Mouse (Mus musculus) thymus, adult 2 months (tissue): ENCODE data around the gene Trpm8.

Source experiments
- CTCF ChIP-seq: fragments of 200-500 bp; IDR thresholded peaks from 2 replicates; pipeline ENCODE4 v1.5.1; 2012; ENCODE audit warnings: mild to moderate bottlenecking, control low read depth, low read length, moderate library complexity, borderline replicate concordance; ENCODE audit not compliant: control insufficient read depth, poor library complexity, insufficient read depth; ENCODE audit errors: extremely low read depth
- POLR2A ChIP-seq: fragments of 200-500 bp; IDR thresholded peaks from 2 replicates; pipeline ENCODE4 v1.6.1; 2012; ENCODE audit warnings: mild to moderate bottlenecking, low read length, control low read depth, moderate library complexity; ENCODE audit not compliant: control insufficient read depth, poor library complexity, insufficient read depth; ENCODE audit errors: extremely low read depth

DNA sequence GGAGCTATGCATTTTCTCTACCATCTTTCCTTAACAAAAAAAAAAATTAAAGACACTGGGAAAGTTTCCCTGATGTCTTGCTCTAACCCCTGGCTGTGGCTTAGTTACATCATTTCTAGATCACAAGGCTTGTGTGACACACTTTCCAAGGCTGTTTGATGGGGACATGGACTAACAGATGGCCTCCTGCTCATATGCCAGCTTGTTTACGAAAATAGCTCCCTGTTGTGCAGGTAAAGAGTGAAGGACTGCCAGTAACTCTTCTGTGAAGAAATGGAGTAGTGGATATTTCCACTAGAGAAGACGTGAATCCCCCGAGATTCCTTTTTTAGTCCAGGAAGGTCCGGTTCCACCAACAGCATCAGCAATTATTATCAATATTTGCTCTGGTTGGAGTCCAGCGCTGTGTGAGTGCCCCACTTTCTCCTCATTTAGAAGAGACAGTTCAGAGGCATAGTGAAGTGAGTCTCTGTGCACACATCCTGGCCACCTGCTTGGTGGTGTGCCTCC is 71.1 kb downstream of the Trpm8 start:
- TF ChIP-seq CTCF: no peak
- TF ChIP-seq POLR2A: no peak
